Mouse (Mus musculus) lung, postnatal 0 days (tissue): ENCODE measurements around the gene Ntn1. TPM values are rescaled to one million over a fixed set of nuclear protein-coding genes. Genes with fewer than 3 reads are reported as not detected.
A peak's percentile ranks its signal among the peaks of the same experiment; 100 is the strongest.

Source experiments
- ATAC-seq: fragments of 200-750 bp; cut with Nextera tagmentation; 2 replicates; pipeline ENCODE4 v1.8.0; 2017; ENCODE audit warnings: moderate library complexity
- DNase-seq: peaks from one replicate; pipeline ENCODE4 v3.0.0-alpha.2; 2016; ENCODE audit warnings: low spot score
- H3K27ac ChIP-seq: fragments of 300-500 bp; sonication (generic); 2 replicates; pipeline ENCODE4 v1.5.1; 2014; ENCODE audit warnings: antibody characterized with exemption, mild to moderate bottlenecking, low read length, mixed read lengths
- H3K27me3 ChIP-seq: fragments of 300-500 bp; sonication (generic); replicated peaks from 2 replicates; pipeline ENCODE4 v1.6.1; 2014; ENCODE audit warnings: low read length, mixed read lengths; ENCODE audit not compliant: insufficient read depth
- H3K36me3 ChIP-seq: fragments of 300-500 bp; sonication (generic); 2 replicates; pipeline ENCODE4 v1.6.1; 2014; ENCODE audit warnings: low read length, mixed read lengths; ENCODE audit not compliant: insufficient read depth
- H3K4me1 ChIP-seq: fragments of 300-500 bp; sonication (generic); 2 replicates; pipeline ENCODE4 v1.6.1; 2014; ENCODE audit warnings: antibody characterized with exemption, low read depth, low read length, mixed read lengths; ENCODE audit not compliant: insufficient read depth
- H3K4me2 ChIP-seq: fragments of 300-500 bp; sonication (generic); replicated peaks from 2 replicates; pipeline ENCODE4 v1.6.1; 2014; ENCODE audit warnings: low read depth, mild to moderate bottlenecking, low read length, moderate library complexity, mixed read lengths
- H3K4me3 ChIP-seq: fragments of 300-500 bp; sonication (generic); 2 replicates; pipeline ENCODE4 v1.5.1; 2014; ENCODE audit warnings: low read depth, low read length
- H3K9ac ChIP-seq: fragments of 300-500 bp; sonication (generic); replicated peaks from 2 replicates; pipeline ENCODE4 v1.6.1; 2014; ENCODE audit warnings: low read depth, mild to moderate bottlenecking
- H3K9me3 ChIP-seq: fragments of 300-500 bp; sonication (generic); 2 replicates; pipeline ENCODE4 v1.6.1; 2016; ENCODE audit warnings: low read length, mixed read lengths
- CTCF ChIP-seq: IDR thresholded peaks from 2 replicates; pipeline ENCODE4 v1.5.1; 2016; ENCODE audit warnings: antibody characterized with exemption, mild to moderate bottlenecking
- EP300 ChIP-seq: IDR thresholded peaks from 2 replicates; pipeline ENCODE4 v1.6.1; 2016; ENCODE audit warnings: antibody characterized with exemption, mild to moderate bottlenecking, control low read depth
- WGBS: fragments of 180-500 bp; shearing (Covaris S2); extraction: QIAGEN DNeasy Blood & Tissue Kit; methylation state at CpG from one replicate; pipeline ENCODE4 v1.1.7; 2014; 5-methylcytosine and 5-hydroxymethylcytosine counted together
- polyA plus RNA-seq: library from polyadenylated mRNA; unstranded; fragments of >200 nt; fragmentation: Nextera tagmentation; extraction: Ambion mirVana; gene quantifications from 2 replicates; pipeline ENCODE4 v1.2.1, GENCODE M21; 2015

Gene Ntn1
- polyA plus RNA-seq, 1 experiment from 2014 or later, result 7.2 TPM

DNA sequence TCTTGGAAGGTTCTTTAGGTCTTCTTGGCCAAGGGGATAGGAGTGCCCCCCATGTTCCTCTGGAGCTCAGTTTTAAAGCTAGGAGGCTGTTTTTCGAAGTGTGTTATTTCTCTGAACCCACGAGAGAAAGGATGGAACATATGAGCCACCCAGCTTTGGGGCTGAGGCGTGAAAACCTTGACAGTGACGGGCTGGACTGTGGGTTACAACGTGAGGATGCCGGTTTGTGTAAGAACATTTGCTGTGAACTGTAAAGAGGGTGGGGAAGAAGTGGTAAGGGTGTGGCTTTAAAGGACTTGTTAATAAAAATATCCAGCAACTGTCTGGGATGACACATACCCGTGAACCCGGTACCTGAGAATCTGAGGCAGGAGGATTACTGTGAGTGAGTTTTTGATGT, 41.7 kb upstream of the Ntn1 start:
- Histone ChIP-seq H3K9ac (no peak overlapping the region), H3K4me3 (no peak overlapping the region), H3K27me3 (no peaks in the 10 kb centered on the region), H3K36me3 (no peaks in the 10 kb centered on the region), H3K9me3 (no peaks in the 10 kb centered on the region), H3K27ac (no peak overlapping the region), H3K4me2 (no peak overlapping the region), H3K4me1 (no peaks in the 10 kb centered on the region)
- no peak for TF ChIP-seq CTCF
- TF ChIP-seq EP300, result no peak
- no peak for DNase-seq
- no peak for ATAC-seq
- WGBS, result 74% methylated on average over 8 of the region's 8 CpGs

DNA sequence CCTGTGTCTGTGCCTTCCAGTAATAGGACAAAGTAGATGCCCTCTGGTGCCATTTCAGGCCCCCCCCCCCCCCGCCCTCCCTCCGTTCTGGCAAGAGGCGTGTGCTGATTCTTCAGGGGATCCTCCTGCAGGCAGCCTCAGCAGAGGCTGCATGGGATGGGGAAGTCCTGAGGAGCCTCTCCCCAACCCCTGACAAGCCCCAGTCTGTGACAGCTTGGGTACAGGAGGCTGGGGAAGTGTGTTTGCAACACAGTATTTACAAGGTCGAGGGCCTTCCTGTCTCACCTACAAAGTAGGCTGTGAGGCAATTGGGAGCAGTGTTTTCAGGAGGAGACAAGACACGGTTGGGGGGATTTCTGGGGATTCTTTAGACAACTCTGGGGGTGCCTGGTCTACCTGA, 40.3 kb upstream of the Ntn1 start:
- TF ChIP-seq EP300, result no peak
- no peak for TF ChIP-seq CTCF
- Histone ChIP-seq H3K36me3 (no peaks in the 10 kb centered on the region), H3K27me3 (no peaks in the 10 kb centered on the region), H3K27ac (no peak overlapping the region), H3K4me1 (no peaks in the 10 kb centered on the region), H3K9ac (no peak overlapping the region), H3K4me3 (no peak overlapping the region), H3K9me3 (no peaks in the 10 kb centered on the region), H3K4me2 (no peak overlapping the region)
- no peak for ATAC-seq
- DNase-seq, result no peak
- WGBS, result 28% methylated on average over 2 of the region's 5 CpGs

DNA sequence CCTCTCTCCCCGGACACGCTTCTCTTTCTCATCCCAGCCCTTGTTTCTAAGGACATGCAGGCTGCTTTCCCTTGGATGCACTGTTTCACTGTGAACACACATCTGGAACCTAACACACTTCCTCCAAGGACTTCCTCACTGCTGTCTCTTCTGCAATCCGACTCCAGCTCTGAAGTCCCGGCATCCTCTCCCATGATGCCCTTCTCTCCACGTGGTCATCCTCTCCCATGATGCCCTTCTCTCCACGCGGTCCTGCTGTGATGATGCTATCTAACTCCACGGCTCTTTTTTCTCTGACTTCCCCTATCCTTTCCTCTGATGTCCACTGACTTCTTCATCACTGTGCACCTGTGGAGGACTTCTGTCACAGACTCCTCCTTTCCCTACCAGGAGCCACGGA, 39.5 kb upstream of the Ntn1 start:
- TF ChIP-seq EP300, result no peak
- no peak for TF ChIP-seq CTCF
- Histone ChIP-seq H3K27me3 (no peaks in the 10 kb centered on the region), H3K9ac (no peak overlapping the region), H3K9me3 (no peaks in the 10 kb centered on the region), H3K4me2 (no peak overlapping the region), H3K4me1 (no peaks in the 10 kb centered on the region), H3K27ac (no peak overlapping the region), H3K36me3 (no peaks in the 10 kb centered on the region), H3K4me3 (no peak overlapping the region)
- WGBS, result 73% methylated on average over 9 of the region's 9 CpGs
- ATAC-seq (no peak), DNase-seq (peak; percentile 25)

DNA sequence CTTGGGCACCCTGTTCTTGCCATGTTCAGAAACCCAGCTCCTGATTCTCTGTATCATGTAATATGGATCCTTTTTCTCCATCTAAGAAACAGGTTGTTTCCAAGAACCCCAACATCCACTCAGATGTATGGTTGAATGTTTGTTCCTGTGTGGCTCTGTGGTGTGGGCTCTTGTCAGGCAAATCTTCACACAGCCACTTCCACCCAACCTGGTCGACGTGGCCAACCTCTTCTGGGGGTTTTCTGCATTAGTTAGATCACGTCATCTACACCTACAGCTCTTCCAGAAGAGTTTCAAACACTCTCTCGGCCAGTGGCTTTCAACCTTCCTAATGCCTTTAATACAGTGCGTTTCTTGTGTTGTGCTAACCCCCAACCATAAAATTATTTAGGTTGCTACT, 35.8 kb upstream of the Ntn1 start:
- Histone ChIP-seq H3K27ac (no peak overlapping the region), H3K27me3 (no peaks in the 10 kb centered on the region), H3K4me3 (no peak overlapping the region), H3K36me3 (no peaks in the 10 kb centered on the region), H3K4me2 (no peak overlapping the region), H3K9ac (no peak overlapping the region), H3K9me3 (no peaks in the 10 kb centered on the region), H3K4me1 (no peaks in the 10 kb centered on the region)
- ATAC-seq, result no peak
- DNase-seq, result no peak
- TF ChIP-seq EP300, result no peak
- WGBS, result 72% methylated on average over 5 of the region's 5 CpGs

DNA sequence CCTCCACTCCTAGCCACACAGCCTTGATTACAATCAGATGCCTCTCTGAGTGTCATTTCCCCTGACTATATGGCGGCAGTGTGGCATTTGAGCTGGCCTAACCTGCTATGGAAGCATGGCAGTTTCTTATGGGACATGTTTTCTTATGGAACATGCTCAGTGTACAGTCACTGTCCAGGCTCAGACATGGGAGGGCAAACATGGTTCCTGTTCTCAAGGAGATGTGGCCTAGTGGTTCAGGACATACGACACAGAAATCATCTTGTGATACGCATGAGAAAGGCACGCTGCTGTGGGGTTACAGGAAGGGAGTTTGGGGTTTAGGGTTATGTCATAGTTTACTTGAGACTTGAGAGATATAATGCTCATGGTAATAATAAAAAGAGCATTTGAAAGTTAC, 35.0 kb upstream of the Ntn1 start:
- Histone ChIP-seq H3K27me3 (no peaks in the 10 kb centered on the region), H3K9ac (no peak overlapping the region), H3K4me1 (no peaks in the 10 kb centered on the region), H3K9me3 (no peaks in the 10 kb centered on the region), H3K27ac (no peak overlapping the region), H3K4me3 (no peak overlapping the region), H3K36me3 (no peaks in the 10 kb centered on the region), H3K4me2 (no peak overlapping the region)
- TF ChIP-seq EP300 (no peak), CTCF (no peak)
- WGBS, result 88% methylated on average over 4 of the region's 4 CpGs
- no peak for ATAC-seq
- no peak for DNase-seq

DNA sequence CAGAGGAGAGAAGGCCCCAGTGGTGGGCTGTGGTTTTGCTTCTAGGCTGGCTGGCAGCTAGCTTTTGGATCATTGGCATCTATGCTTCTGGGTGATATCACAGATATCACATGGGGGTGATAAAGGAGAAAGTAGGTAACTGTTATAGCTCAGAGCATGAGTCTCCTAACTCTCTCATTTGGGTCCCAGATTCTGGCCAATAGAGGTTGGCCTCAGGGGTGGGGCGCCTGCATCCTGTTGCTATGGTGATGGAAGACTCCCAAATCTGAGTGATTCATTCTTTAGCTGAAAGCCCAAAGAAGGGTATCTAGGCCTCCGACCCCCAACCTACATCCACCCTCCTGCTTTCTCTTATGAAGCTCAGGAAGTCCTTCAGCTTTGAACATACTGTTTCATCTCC, 34.1 kb upstream of the Ntn1 start:
- 85% methylated on average over 2 of the region's 2 CpGs for WGBS
- no peak overlapping the region for H3K4me2 ChIP-seq
- DNase-seq (no peak), ATAC-seq (no peak)
- TF ChIP-seq CTCF, result no peak
- TF ChIP-seq EP300, result no peak
- no peaks in the 10 kb centered on the region for H3K36me3 ChIP-seq
- H3K9me3 ChIP-seq, result no peaks in the 10 kb centered on the region
- no peak overlapping the region for H3K4me3 ChIP-seq
- H3K9ac ChIP-seq, result no peak overlapping the region
- no peak overlapping the region for H3K27ac ChIP-seq
- no peaks in the 10 kb centered on the region for H3K27me3 ChIP-seq
- H3K4me1 ChIP-seq, result no peaks in the 10 kb centered on the region

DNA sequence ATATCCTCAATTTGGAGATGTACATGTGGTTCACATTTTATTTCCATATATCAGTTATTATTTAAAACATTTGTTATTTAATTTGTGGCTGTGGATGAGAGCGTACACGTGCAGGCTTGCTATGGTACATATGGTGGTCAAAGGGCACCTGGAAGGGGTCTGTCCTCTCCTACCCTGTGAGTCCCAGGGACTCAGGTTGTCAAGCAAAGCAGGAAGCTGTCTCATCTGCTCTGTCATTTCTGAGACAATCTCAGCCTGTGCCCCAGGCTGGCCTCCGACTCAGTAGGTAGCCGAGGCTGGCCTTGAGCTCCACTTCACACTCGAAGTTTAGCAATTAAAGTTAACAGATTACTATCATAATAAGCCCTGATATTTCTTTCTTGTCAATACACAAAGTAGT, 32.9 kb upstream of the Ntn1 start:
- no peaks in the 10 kb centered on the region for H3K36me3 ChIP-seq
- no peaks in the 10 kb centered on the region for H3K9me3 ChIP-seq
- TF ChIP-seq CTCF (no peak), EP300 (no peak)
- H3K4me2 ChIP-seq, result no peak overlapping the region
- 80% methylated on average over 5 of the region's 5 CpGs for WGBS
- no peaks in the 10 kb centered on the region for H3K27me3 ChIP-seq
- ATAC-seq, result no peak
- DNase-seq, result no peak
- no peak overlapping the region for H3K4me3 ChIP-seq
- H3K27ac ChIP-seq, result no peak overlapping the region
- no peaks in the 10 kb centered on the region for H3K4me1 ChIP-seq
- no peak overlapping the region for H3K9ac ChIP-seq
